Mouse (Mus musculus): ENCODE measurements around the gene 2200002D01Rik. TPM values are rescaled to one million over a fixed set of nuclear protein-coding genes. Genes with fewer than 3 reads are reported as not detected.

2200002D01Rik gene
- total RNA-seq (2014; rRNA removed; ENCODE audit: low replicate concordance) (0.42 and 1.5 TPM in 2 replicates), polyA plus RNA-seq (2015; fragmentation: Nextera tagmentation; extraction: Ambion mirVana) (11.8 and 14.0 TPM in 2 replicates)

GRCm38 (mm10) chr7:29248261-29248841 is at the start of gene 2200002D01Rik:
TSS of gene 2200002D01Rik (minus strand) at chr7:29248466.
- Histone ChIP-seq H3K4me2 (ENCODE audit: low read depth, low read length) (peak within 1 kb of the TSS; percentile 69), H3K27ac (ENCODE audit: low read depth) (peak within 1 kb of the TSS; percentile 40), H3K9me3 (replicated peaks; ENCODE audit: control insufficient read depth, low read length) (no peaks in the 10 kb centered on the region), H3K36me3 (replicated peaks; ENCODE audit: control insufficient read depth, insufficient read depth, low read length) (peaks cover 27% of the 10 kb centered on the region), H3K9ac (replicated peaks; ENCODE audit: low read depth, low read length) (peak within 1 kb of the TSS; percentile 35), H3K4me1 (ENCODE audit: control insufficient read depth, insufficient read depth) (0 out of 2 replicates have a peak, but pooled peaks cover 4% of the 10 kb centered on the region), H3K27me3 (ENCODE audit: control insufficient read depth, insufficient read depth, low read length) (no peaks in the 10 kb centered on the region), H3K4me3 (ENCODE audit: low read depth, low read length) (peak within 1 kb of the TSS; percentile 39)
- TF ChIP-seq CTCF (IDR thresholded peaks at IDR 0.05; ENCODE audit: low read depth) (peak; percentile 20), EP300 (IDR thresholded peaks at IDR 0.05; ENCODE audit: low read depth) (no peak)
- DNase-seq (ENCODE audit: low spot score) (peak; percentile 56), ATAC-seq (ENCODE audit: insufficient read depth, low read depth) (peak; percentile 27; the same call in 1 of the 2 replicates)
- WGBS = 12% methylated on average over 20 of the region's 20 CpGs

DNA sequence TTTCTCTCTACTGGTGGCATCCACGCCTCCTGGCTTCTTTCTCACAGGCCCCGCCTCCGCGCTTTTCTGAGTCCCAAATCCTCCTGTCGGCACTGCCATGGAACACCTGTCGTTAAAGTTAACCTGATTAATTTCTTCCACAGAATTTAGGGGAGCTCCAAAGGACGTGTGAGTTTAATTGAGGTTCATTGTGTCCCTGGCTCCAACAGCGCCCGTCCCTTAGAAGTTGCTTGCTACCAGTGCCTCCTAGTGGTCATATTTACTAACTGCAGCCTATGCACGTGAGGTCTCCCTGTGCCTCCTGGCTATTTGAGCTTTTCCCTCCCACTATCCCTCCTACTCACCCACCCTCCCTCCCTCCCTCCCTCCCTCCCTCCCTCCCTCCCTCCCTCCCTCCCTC is 48.7 kb upstream of the 2200002D01Rik start:
- Histone ChIP-seq H3K27me3 (ENCODE audit: control insufficient read depth, insufficient read depth, low read length) (peaks cover 14% of the 10 kb centered on the region; the same call in 1 of the 2 replicates), H3K4me3 (ENCODE audit: low read depth, low read length) (no peak overlapping the region), H3K9me3 (replicated peaks; ENCODE audit: control insufficient read depth, low read length) (no peaks in the 10 kb centered on the region), H3K4me1 (ENCODE audit: control insufficient read depth, insufficient read depth) (peaks cover 9% of the 10 kb centered on the region; the same call in 1 of the 2 replicates), H3K9ac (replicated peaks; ENCODE audit: low read depth, low read length) (no peak overlapping the region), H3K36me3 (replicated peaks; ENCODE audit: control insufficient read depth, insufficient read depth, low read length) (no peaks in the 10 kb centered on the region), H3K4me2 (ENCODE audit: low read depth, low read length) (no peak overlapping the region), H3K27ac (ENCODE audit: low read depth) (no peak overlapping the region)
- DNase-seq (ENCODE audit: low spot score) (peak; percentile 69), ATAC-seq (ENCODE audit: insufficient read depth, low read depth) (peak; percentile 33; the same call in 1 of the 2 replicates)
- 12% methylated on average over 10 of the region's 10 CpGs for WGBS
- TF ChIP-seq EP300 (IDR thresholded peaks at IDR 0.05; ENCODE audit: low read depth) = no peak
- TF ChIP-seq CTCF (IDR thresholded peaks at IDR 0.05; ENCODE audit: low read depth) = peak; percentile 89

- Histone ChIP-seq H3K36me3 (replicated peaks; ENCODE audit: control insufficient read depth, insufficient read depth, low read length) (no peaks in the 10 kb centered on the region), H3K4me1 (ENCODE audit: control insufficient read depth, insufficient read depth) (peaks cover 9% of the 10 kb centered on the region; the same call in 1 of the 2 replicates), H3K4me2 (ENCODE audit: low read depth, low read length) (no peak overlapping the region), H3K9ac (replicated peaks; ENCODE audit: low read depth, low read length) (no peak overlapping the region), H3K4me3 (ENCODE audit: low read depth, low read length) (no peak overlapping the region), H3K27me3 (ENCODE audit: control insufficient read depth, insufficient read depth, low read length) (peaks cover 10% of the 10 kb centered on the region; the same call in 1 of the 2 replicates), H3K27ac (ENCODE audit: low read depth) (no peak overlapping the region), H3K9me3 (replicated peaks; ENCODE audit: control insufficient read depth, low read length) (no peaks in the 10 kb centered on the region)
- no peak for DNase-seq (ENCODE audit: low spot score)
- 70% methylated on average over 24 of the region's 24 CpGs for WGBS
- TF ChIP-seq EP300 (IDR thresholded peaks at IDR 0.05; ENCODE audit: low read depth) = no peak
- no peak for ATAC-seq (ENCODE audit: insufficient read depth, low read depth)
These were observed 47.8 kb upstream of the 2200002D01Rik start for GRCm38 (mm10) chr7:29295861-29296647.

GRCm38 (mm10) chr7:29294111-29294761 is 46.0 kb upstream of the 2200002D01Rik start:
- H3K4me3 ChIP-seq (ENCODE audit: low read depth, low read length) = no peak overlapping the region
- whole genome bisulfite sequencing = 79% methylated on average over 13 of the region's 13 CpGs
- no peaks in the 10 kb centered on the region for H3K36me3 ChIP-seq (replicated peaks; ENCODE audit: control insufficient read depth, insufficient read depth, low read length)
- H3K27ac ChIP-seq (ENCODE audit: low read depth) = no peak overlapping the region
- H3K4me2 ChIP-seq (ENCODE audit: low read depth, low read length) = no peak overlapping the region
- peaks cover 10% of the 10 kb centered on the region; the same call in 1 of the 2 replicates for H3K27me3 ChIP-seq (ENCODE audit: control insufficient read depth, insufficient read depth, low read length)
- H3K4me1 ChIP-seq (ENCODE audit: control insufficient read depth, insufficient read depth) = peaks cover 9% of the 10 kb centered on the region; the same call in 1 of the 2 replicates
- no peak overlapping the region for H3K9ac ChIP-seq (replicated peaks; ENCODE audit: low read depth, low read length)
- no peak for TF ChIP-seq EP300 (IDR thresholded peaks at IDR 0.05; ENCODE audit: low read depth)
- no peak for TF ChIP-seq CTCF (IDR thresholded peaks at IDR 0.05; ENCODE audit: low read depth)
- ATAC-seq (ENCODE audit: insufficient read depth, low read depth) (no peak), DNase-seq (ENCODE audit: low spot score) (no peak)
- H3K9me3 ChIP-seq (replicated peaks; ENCODE audit: control insufficient read depth, low read length) = no peaks in the 10 kb centered on the region
